Mouse (Mus musculus) C2C12 (cell line): ENCODE results near the gene Hmgcs1. TPM values are rescaled to one million over a fixed set of nuclear protein-coding genes. Genes with fewer than 3 reads are reported as not detected.
"Not testable (repeated sequence)": the region's sequence is repeated elsewhere in the genome, so short reads cannot be mapped to it uniquely, and the experiment has no call there.

Experiments used
- H3K27me3 ChIP-seq: one replicate; pipeline ENCODE4 v1.6.1; 2011; ENCODE audit not compliant: control insufficient read depth, insufficient read depth, insufficient read length
- H3K36me3 ChIP-seq: one replicate; pipeline ENCODE4 v1.6.1; 2011; ENCODE audit not compliant: control insufficient read depth, insufficient read depth
- H3K4me3 ChIP-seq: one replicate; pipeline ENCODE4 v1.5.1; 2011; ENCODE audit warnings: mild to moderate bottlenecking, control low read depth; ENCODE audit not compliant: poor library complexity, insufficient read depth, severe bottlenecking
- H3K79me2 ChIP-seq: one replicate; pipeline ENCODE4 v1.6.1; 2011; ENCODE audit not compliant: control insufficient read depth, insufficient read depth
- H3K79me3 ChIP-seq: one replicate; pipeline ENCODE4 v1.6.1; 2011; ENCODE audit warnings: low read depth, control low read depth
- H3ac ChIP-seq: one replicate; pipeline ENCODE3; 2011; ENCODE audit warnings: low read depth; ENCODE audit not compliant: control insufficient read depth, insufficient read length
- CEBPB ChIP-seq: IDR thresholded peaks from one replicate; pipeline ENCODE4 v1.6.1; 2011; ENCODE audit warnings: low read depth, mild to moderate bottlenecking, control low read depth, moderate library complexity
- CTCF ChIP-seq: IDR thresholded peaks from one replicate; pipeline ENCODE4 v1.5.1; 2011; ENCODE audit not compliant: control insufficient read depth, insufficient read depth, insufficient read length
- FOSL1 ChIP-seq: IDR thresholded peaks from one replicate; pipeline ENCODE4 v1.8.0; 2011; ENCODE audit warnings: mild to moderate bottlenecking, low read length; ENCODE audit not compliant: poor library complexity, insufficient read depth, severe bottlenecking
- MAX ChIP-seq: IDR thresholded peaks from one replicate; pipeline ENCODE4 v1.6.1; 2011; ENCODE audit warnings: mild to moderate bottlenecking, control low read depth
- MYOD1 ChIP-seq: IDR thresholded peaks from one replicate; pipeline ENCODE4 v1.6.1; 2011; ENCODE audit warnings: low read depth; ENCODE audit not compliant: control insufficient read depth, insufficient read length
- MYOG ChIP-seq: IDR thresholded peaks from one replicate; pipeline ENCODE4 v1.6.1; 2011; ENCODE audit not compliant: control insufficient read depth, insufficient read length; ENCODE audit errors: extremely low read depth
- USF1 ChIP-seq: IDR thresholded peaks from one replicate; pipeline ENCODE4 v1.6.1; 2011; ENCODE audit warnings: low read depth, mild to moderate bottlenecking, control low read depth, moderate library complexity
- polyA plus RNA-seq: library from polyadenylated mRNA; unstranded; fragments of >200 nt; fragmentation: generic; extraction: Trizol; gene quantifications from one replicate; pipeline ENCODE4 v1.2.1, GENCODE M21; 2012; ENCODE audit warnings: missing spikeins

Gene Hmgcs1
- polyA plus RNA-seq, 1 experiment = 45.6 TPM

- Histone ChIP-seq H3K36me3 (peaks cover 30% of the 10 kb centered on the region), H3K27me3 (no peaks in the 10 kb centered on the region), H3K79me2 (peaks cover 58% of the 10 kb centered on the region), H3ac (peak overlapping the region; percentile 68), H3K79me3 (peaks cover 52% of the 10 kb centered on the region), H3K4me3 (peak overlapping the region; percentile 78)
- TF ChIP-seq CEBPB = no peak
- TF ChIP-seq MAX = no peak
- no peak for TF ChIP-seq MYOG
- no peak for TF ChIP-seq CTCF
- no peak for TF ChIP-seq USF1
- TF ChIP-seq FOSL1 = no peak
- no peak for TF ChIP-seq MYOD1
Observed at GRCm38 (mm10) chr13:119690876-119691620, 869 bp downstream of the Hmgcs1 start.

GRCm38 (mm10) chr13:119691958-119692357 lies 1.8 kb downstream of the Hmgcs1 start:
- H3K27me3 ChIP-seq, H3ac ChIP-seq: not testable (repeated sequence)
- H3K79me2 ChIP-seq = peaks cover 67% of the 10 kb centered on the region
- H3K79me3 ChIP-seq = peaks cover 61% of the 10 kb centered on the region
- peak overlapping the region; percentile 78 for H3K4me3 ChIP-seq
- peaks cover 39% of the 10 kb centered on the region for H3K36me3 ChIP-seq

- Histone ChIP-seq H3K79me2 (peaks cover 97% of the 10 kb centered on the region), H3K4me3 (no peak overlapping the region)
Observed at GRCm38 (mm10) chr13:119695676-119696075, 5.5 kb downstream of the Hmgcs1 start.

GRCm38 (mm10) chr13:119696496-119696895 lies 6.3 kb downstream of the Hmgcs1 start:
- no peak for TF ChIP-seq MAX
- TF ChIP-seq MYOD1 = no peak
- TF ChIP-seq FOSL1 = no peak
- no peak for TF ChIP-seq USF1
- TF ChIP-seq CTCF = no peak
- peaks cover 75% of the 10 kb centered on the region for H3K79me3 ChIP-seq
- no peaks in the 10 kb centered on the region for H3K27me3 ChIP-seq
- no peak overlapping the region for H3ac ChIP-seq
- H3K4me3 ChIP-seq = no peak overlapping the region
- H3K79me2 ChIP-seq = peaks cover 89% of the 10 kb centered on the region
- peaks cover 71% of the 10 kb centered on the region for H3K36me3 ChIP-seq

More at GRCm38 (mm10) chr13:119695676-119696075, 5.5 kb downstream of the Hmgcs1 start:
- H3K36me3 ChIP-seq = peaks cover 63% of the 10 kb centered on the region
- no peak overlapping the region for H3ac ChIP-seq
- TF ChIP-seq USF1 = no peak
- TF ChIP-seq MYOD1 = no peak
- TF ChIP-seq MAX = no peak
- no peak for TF ChIP-seq CTCF
- H3K79me3 ChIP-seq = peaks cover 83% of the 10 kb centered on the region
- no peaks in the 10 kb centered on the region for H3K27me3 ChIP-seq

GRCm38 (mm10) chr13:119698436-119698835 lies 8.3 kb downstream of the Hmgcs1 start:
- no peaks in the 10 kb centered on the region for H3K27me3 ChIP-seq
- no peak overlapping the region for H3ac ChIP-seq
- H3K36me3 ChIP-seq = peaks cover 73% of the 10 kb centered on the region
- no peak overlapping the region for H3K4me3 ChIP-seq
- H3K79me3 ChIP-seq = peaks cover 57% of the 10 kb centered on the region
- H3K79me2 ChIP-seq = peaks cover 70% of the 10 kb centered on the region
- no peak for TF ChIP-seq MYOD1
- no peak for TF ChIP-seq MYOG
- no peak for TF ChIP-seq CTCF
- TF ChIP-seq USF1 = no peak
- TF ChIP-seq CEBPB = no peak
- no peak for TF ChIP-seq MAX
- no peak for TF ChIP-seq FOSL1

GRCm38 (mm10) chr13:119704280-119704679 lies 14.1 kb downstream of the Hmgcs1 start:
- H3K79me2 ChIP-seq = peaks cover 11% of the 10 kb centered on the region
- peaks cover 86% of the 10 kb centered on the region for H3K36me3 ChIP-seq
- no peaks in the 10 kb centered on the region for H3K27me3 ChIP-seq
- H3K79me3 ChIP-seq = peaks cover 5% of the 10 kb centered on the region
- no peak for TF ChIP-seq MAX
- no peak for TF ChIP-seq CTCF
- TF ChIP-seq USF1 = no peak
- no peak for TF ChIP-seq CEBPB
- TF ChIP-seq MYOD1 = no peak
- TF ChIP-seq FOSL1 = no peak
- no peak for TF ChIP-seq MYOG
- H3K4me3 ChIP-seq = no peak overlapping the region
- H3ac ChIP-seq = no peak overlapping the region

- H3K36me3 ChIP-seq = peaks cover 82% of the 10 kb centered on the region
- H3K79me3 ChIP-seq, H3K27me3 ChIP-seq, H3K79me2 ChIP-seq, H3ac ChIP-seq, H3K4me3 ChIP-seq: not testable (repeated sequence)
Observed at GRCm38 (mm10) chr13:119706278-119706880, 16.2 kb downstream of the Hmgcs1 start.
